Mouse (Mus musculus) CD4-positive, CD25-positive, alpha-beta regulatory T cell, adult 2 months (primary cell): ENCODE measurements around the gene Atp8b5.

Source experiments
- DNase-seq: peaks from one replicate; pipeline ENCODE4 v3.0.0-alpha.2; 2012; ENCODE audit warnings: low read depth, low spot score

Gene Atp8b5

DNA sequence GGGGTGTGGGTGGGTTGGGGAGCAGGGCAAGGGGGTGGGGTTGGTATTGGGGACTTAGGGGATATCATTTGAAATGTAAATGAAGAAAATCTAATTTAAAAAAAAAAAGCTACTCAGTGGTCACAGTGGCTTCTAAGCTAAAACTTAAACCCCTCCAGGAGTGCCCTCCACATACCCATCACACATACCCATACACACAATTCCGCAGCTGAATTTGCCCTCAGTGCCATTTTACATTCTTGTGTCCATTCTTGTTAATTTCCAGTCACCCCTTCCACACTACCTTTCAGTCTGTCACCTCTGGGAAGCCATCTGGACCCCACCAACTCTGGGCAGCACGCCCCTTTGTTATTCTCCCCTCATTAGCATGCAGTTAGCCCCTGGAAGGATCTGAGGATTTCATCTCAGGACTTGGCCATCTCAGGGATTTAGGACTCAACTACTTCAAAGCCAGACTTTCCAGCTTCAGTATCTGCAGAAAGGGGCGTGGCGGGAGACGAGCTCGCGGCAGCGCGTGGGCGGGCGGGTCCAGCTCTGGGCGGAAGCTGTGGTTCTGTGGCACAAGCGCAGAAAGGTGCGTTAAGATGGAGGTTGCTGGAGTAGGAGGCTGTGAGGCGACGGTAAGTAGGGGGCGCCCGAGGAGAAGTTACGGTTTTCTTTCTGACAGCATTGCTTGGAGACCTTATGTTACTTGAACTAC lies at the start of gene Atp8b5:
Gene Atp8b5 (plus strand): TSS at position 537 of the 700 bp plus-strand sequence.
- DNase-seq, result peak; percentile 68

DNA sequence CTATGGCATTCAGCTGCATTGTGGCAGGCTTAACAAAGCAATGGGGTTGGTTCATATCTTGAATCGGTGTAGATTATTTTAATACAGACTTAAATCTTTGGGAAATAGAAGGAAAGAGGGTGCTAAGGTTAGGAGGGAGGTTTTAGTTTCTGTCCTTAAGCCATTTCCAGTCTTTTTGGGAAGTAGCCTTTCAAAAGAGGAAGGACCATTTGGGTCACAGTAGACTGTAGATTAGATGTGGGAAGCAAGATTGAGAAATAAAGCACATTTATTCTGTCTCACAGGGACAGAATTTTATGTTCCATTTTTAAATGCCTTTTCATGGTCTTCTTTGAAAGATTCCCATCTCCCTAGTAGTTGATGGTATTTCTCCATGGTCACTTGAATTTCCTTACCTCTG lies 49.0 kb upstream of the Atp8b5 start:
- no peak for DNase-seq

DNA sequence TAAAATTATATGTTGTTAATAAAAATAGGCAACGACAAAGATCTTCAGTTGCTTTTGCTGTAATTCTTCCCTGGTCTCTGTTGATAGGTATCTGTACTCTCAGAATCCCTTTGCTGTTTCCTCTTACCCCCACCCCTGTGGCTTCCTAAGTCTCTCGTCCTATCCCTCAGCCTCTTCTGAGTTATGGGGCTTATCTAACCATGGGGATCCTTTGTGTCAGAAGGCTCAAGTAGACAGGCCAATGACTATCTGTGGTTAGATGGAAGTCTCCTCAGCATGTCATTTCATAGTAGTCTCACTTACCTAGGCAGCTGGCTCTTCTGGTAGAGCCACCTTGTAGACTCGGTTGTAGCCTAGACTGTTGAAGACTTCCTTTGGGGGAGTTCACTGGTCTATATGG lies 35.1 kb upstream of the Atp8b5 start:
- DNase-seq, result no peak

DNA sequence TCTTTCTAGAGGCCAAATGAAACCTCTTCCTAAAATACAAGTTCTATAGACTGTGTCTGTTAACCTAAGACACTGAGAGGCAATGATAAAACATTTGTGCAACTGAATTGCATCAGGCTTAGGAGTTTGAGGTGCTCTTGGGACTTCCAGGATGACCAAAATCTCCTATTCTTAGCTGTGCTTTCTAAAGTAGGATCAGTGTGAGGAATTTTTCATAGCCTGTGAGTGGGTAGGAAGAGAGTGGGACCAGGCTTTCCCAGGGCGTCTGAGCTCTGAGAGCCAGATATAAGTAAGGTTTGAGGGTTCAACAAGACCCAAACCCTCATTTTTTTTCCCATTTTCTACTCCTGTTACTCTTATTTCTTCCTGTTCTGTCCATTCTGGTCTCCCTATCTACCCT lies 34.0 kb upstream of the Atp8b5 start:
- no peak for DNase-seq

DNA sequence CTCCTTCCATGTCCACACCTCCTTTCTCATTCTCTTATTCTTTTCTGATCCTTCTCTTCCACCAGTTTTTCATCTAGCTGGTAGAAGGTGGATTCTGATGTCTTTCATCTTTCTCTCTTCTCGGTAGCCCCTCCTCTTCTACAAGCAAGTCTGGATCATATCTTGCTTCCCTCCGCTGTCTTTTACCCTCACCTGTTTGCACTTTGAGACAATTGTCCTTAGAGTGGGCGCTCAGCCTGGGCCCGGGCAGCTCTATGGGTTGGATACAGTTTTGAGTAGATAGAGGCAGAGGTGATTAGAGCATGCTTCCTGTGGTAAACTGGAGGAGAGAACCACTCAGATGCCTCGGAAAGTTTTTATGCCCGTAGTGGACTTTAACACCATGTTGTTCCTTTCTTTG lies 33.5 kb upstream of the Atp8b5 start:
- no peak for DNase-seq

DNA sequence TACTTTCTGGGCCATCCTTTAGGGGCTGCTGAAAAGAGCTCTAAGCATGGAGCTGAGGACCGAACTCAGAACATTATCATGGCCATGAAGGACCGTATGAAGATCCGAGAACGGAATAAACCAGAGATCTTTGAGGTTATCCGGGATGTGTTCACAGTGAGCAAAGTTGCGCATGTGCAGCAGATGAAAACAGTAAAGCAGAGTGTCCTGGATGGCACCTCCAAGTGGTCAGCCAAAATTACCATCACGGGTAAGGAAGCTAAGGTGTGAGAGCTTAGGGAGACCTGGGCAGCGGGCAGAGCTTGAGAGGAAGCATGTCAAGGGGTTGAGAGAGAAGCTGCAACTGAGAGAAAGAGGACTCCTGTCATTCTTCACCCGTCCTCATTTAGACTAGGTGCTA lies 30.1 kb upstream of the Atp8b5 start:
- DNase-seq, result no peak

DNA sequence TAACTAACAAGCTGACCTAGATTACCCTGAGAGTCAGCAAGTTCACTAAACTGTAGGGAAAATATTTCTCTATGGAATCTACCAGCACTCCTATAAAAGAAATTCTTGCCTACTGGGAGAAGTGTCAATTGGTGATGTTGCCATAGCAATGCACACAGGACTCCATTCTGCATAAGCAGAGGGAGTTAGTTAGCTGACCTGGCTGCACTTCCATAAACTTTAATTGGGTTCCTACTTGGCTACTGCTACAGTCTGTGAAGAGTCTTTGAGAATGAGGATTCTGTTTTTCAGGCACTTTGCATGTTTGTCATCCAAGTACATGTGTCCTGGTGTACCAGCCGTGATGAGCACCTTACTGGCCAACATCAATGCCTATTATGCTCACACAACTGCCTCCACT lies 26.2 kb upstream of the Atp8b5 start:
- no peak for DNase-seq

DNA sequence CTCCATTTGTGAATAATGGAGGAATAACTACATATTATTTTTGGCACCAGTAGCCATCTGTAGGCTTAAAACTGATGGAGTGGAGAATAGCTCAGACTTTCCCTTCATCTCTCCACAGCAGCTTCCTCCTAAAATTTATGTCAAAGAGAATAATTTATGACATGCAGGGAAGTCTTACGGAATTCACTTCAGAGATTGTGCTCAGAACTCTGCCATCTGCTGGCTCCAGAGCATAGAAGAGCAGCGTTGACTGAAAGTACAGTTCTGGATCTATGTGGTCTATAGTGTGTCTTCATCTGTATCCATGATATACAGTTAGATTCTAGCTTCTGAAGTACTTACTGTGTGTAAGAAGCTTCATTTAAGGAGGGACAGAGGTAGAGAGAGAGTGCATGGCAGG lies 22.9 kb upstream of the Atp8b5 start:
- no peak for DNase-seq

DNA sequence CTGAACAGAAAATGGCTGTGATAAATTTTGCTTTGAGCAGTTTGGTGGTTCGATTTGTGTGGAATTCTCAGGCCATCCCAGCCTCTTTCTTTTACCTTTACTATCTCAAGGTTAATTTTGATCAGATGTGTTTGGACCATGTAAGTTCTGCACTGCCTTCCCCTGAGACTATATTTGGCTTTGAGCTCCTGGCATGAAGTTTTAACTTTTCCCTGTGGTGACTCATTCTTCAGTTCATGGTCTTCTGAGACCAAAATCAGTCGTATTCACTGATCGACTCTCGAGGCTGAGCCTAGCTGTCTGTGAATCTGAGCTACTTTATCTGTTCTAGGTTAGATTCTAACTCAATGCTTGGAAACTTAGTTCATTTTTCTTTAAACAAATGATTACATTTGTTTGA lies 21.2 kb upstream of the Atp8b5 start:
- no peak for DNase-seq

DNA sequence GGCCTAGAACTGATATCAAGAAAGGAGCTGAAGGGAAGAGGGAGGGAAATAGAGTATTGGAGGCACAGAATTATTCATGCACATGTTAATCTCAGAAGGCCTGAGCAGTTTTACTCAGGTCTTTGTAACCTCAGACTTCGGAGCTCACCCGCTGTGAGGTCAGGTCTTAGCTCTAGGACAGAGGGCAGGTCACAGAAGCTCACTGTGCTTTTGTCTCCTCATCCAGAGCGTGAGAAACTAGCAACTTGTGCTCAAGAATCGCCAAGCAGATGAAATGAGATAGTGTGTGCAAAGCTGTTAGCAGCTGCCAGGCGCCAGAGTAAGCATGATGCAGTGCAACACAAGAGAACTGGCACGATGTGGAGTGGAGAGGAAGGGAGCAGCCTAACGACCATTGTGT lies 18.9 kb upstream of the Atp8b5 start:
- DNase-seq, result no peak

DNA sequence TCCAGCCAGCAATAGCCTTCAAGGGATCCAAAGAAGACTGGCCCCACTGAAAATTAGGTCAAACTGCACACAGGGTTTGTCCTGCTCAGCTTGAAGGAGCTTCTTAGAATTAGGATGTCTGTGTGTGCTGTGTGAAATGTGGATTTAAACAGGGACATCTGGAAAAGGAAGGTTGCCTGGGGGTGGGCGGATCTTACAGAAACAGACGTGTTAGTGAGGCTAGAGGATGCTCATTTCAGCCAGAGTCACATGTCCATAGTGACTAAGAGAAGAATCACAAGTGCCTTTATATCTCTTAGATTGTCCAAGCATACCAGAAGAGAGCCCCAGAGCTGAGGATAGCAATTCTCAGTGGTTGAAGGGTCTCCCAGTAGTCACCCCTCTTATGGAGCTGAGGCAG lies 18.1 kb upstream of the Atp8b5 start:
- DNase-seq, result no peak

DNA sequence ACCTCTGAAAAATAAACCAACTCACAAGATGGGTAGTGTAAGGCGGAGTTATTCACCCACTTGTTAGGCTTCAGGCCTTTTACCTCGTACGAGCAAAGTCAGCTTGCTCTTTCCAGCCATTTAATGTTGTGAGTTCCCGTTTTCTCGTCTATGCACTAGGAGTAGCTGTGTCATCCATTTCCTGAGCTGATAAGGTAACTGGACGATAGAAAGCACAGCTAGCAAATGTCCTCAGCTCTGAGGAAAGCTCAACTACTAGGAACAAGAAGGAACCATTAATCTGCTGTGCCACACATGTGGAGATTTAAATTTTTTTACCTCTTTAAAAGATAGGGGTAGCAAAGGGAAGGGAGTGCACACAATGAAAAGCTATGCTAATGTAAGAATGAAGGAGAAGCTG lies 15.7 kb upstream of the Atp8b5 start:
- DNase-seq, result no peak

DNA sequence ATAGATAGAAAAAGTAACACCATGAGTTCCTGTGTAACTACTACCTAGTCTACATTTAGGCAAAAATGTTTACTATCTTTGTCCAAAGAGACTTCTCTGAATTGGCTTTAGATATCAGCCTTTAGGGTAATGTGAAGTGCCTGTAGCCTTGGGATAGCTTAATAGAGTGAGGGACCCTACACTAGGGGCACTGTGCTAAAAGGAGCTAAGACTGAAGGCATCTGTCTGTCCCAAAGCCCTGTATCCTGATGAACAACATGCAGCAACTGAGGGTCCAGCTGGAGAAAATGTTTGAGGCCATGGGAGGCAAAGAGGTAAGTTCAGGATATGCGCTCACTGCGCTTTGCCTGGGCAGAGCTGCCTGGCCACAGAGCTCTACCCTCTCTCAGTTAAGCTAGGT lies 9.9 kb upstream of the Atp8b5 start:
- no peak for DNase-seq

DNA sequence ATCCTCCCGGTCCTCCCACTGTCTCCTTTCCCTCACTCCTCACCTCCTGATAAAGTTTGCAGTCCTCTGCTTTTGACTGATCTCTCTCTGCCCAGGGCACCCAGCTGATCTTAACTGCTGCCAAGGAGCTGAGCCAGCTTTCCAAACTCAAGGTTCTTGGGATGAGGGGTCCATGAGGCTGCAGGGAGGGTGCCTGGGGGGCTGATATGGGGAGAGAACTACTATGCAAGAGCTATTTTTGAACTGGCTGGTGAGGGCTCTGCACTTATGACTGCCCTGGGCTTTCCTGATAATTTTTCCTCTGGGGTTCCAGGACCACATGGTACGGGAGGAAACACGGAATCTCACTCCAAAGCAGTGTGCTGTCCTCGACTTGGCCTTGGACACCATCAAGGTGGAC lies 8.4 kb upstream of the Atp8b5 start:
- no peak for DNase-seq

DNA sequence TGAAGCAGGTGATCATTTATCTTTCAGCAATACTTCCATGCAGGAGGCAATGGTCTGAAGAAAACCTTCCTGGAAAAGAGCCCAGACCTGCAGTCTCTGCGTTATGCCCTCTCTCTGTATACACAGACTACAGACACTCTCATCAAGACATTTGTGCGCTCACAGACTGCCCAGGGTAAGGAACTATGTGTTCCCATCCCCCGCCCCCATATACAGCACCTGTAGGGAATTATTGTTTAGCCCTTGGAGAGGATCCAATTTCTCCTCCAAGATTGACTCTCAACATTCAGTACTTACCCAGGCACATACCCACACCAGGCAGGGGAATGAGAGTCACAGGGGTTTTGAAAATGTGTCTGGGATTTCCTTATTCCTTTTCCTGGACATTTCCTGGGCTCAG lies 7.5 kb upstream of the Atp8b5 start:
- DNase-seq, result no peak

DNA sequence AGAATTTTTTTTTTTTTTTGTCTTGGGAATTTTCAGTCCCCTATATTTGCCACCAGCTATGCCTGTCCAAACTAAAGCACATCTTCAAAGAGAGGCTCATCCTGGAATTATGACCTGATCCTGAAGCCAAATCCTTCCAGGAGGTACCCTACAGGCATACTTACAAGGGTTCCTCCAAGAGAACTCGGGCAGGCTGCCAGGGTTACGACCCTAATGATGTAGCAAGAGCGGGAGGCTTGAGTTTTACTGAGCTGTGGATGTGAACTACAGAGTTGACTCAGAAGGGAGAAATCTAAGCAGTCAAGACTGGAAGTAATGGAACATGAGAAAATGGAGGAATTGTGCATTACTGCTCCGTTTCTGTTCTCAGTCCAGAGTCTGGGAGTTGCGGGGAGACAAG lies 6.9 kb upstream of the Atp8b5 start:
- no peak for DNase-seq

DNA sequence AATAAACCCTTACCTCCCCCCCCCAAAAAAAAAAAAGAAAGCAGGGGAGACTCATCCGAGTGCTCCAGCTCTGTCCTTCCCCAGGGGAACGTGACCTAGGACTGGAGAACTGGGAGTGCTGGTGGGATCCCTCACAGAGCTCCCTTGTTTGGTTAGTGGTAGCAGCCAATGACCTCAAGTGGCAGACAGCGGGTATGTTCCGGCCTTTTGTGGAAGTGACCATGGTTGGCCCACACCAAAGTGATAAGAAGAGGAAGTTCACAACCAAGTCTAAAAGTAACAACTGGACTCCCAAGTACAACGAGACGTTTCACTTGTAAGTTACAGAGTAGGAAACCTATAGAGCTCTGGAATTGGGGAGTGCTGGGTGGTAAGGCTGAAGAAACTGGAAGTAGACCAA lies 4.1 kb upstream of the Atp8b5 start:
- DNase-seq, result no peak

DNA sequence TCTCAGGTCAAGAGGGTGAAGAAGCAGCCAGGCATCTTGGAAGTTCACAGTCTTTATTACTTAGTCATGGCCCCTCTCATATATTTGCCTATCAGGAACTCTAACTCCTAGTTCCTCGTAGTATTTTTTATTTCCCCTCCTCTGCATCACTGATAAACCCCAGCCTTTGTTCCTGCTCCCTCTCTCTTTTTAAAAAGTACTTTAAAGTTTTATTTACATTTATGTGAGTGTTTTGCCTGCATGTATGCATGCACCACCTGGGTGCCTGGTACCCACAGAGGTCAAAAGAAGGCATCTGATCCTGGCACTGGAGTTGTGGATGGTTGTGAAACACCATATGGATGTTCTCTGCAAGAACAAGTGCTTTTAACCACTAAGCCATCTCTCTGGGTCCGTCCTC lies 813 bp upstream of the Atp8b5 start:
- DNase-seq, result no peak

DNA sequence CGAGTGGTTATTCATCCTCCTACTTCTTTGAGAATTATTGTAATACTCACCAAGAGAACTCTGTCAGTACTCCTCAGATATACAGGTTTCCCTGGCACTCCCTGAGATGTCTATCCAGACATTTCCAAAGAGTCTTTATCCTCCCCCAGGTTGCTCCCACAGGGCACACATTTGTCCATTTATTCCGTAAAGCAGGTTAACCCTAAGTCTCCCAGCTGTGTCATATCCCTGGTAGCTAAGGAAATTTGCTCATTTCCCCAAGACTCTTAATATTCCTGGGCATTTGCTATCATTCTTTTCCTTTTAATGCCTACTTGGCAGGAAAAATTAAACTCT lies 332 bp downstream of the Atp8b5 start:
- no peak for DNase-seq

DNA sequence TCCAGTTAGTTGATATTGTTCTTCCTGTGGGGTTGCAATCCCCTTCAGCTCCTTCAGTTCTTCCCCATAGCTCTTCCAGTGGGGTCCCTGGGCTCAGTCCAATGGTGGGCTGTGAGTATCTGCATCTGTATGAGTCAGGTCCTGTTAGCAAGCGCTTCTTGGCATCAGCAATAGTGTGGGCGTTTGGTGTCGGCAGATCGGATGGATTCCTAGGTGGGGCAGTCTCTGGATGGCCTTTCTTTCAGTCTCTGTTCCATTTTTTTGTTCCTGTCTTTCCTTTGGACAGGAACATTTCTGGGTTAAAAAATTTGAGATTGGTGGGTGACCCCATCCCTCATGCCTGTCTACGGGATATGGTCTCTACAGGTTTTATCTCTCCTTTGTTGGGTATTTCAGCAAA lies 18.5 kb downstream of the Atp8b5 start:
- DNase-seq, result no peak

DNA sequence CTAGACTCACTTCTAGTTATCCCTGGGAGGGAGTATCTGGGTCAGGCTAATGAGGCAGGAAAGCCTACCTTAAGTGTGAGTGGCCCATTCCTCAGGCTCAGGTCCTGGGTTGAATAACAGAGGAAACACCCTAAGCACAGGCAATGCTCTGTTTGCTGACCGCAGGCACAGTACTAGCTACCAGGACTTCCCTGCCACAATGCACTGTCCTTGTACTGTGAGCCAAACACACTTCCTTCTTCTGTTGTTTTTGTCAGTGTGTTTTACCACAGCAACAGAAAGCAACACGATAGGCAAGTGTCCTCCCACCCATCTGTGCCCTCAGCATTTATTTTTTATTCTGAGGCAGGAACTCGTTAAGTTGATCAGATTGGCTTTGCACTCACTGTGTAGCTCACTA lies 20.3 kb downstream of the Atp8b5 start:
- DNase-seq, result no peak

DNA sequence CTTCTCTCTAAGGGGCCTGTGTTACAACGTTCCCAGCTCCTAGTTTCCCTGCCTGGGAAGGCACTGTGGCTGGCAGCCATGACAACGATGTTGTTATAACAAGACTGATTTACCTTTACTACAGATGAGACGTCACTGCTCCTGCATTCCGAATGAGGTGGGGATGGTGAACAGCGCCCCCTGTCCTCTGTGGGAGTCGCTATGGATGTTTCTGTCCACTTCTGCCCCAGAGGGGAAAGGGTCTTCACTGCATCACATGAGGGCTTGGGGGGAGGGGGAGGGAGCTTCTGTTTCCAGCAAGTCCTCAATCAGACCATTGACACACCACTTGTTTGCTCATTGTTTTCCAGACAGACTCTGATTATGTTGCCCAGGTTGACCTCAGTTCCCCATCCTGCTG lies 27.0 kb downstream of the Atp8b5 start:
- DNase-seq, result peak; percentile 23

DNA sequence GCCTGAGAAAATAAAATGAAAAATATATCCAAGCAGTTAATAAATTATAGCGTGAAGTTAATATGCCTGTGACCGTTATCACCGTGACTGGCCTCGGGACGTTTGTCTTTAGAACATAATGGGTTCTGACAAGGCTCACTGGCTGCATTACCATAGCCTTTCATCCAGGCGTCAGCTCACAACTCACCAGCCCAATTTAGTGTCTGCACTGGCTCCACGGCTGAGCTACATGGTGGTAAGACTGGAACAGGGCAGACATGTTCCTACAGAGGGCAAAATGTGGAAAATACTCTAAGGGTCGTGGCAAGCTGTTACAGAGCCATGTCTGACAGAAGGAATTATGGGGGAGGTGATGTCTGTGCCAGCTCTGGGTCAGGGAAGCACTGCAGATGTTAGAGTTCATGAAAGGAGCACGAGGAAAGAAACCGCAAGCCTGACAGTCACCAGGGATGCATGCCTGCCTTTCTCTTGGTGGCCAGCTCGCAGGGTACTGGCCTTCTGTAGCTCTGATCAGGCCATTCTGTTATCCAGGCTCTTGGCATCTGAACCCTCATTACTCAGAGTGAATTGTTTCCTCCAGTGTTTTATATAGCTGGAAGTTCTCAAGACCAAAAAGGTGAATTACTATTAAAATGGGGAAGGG lies 42.9 kb downstream of the Atp8b5 start:
- no peak for DNase-seq

DNA sequence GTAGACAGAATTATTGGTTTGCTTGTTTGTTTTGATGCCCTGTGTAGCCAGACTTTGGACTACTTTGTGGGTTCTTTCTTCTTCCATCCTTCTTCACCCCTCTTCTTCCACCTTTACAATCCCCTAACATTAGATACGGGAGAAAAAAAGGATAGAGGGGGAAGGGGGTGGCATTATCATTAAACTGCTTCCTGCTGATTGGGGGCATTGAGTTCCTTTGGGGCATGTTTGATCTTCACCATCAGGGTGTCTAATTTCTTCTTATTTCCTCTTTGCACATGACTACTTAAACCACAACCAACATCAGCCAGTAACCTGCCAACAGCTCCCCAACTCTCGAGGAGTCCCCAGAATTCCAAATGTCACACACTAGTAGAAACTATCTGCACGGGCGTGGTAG lies 54.6 kb downstream of the Atp8b5 start:
- no peak for DNase-seq
